In the genomic region with DNA sequence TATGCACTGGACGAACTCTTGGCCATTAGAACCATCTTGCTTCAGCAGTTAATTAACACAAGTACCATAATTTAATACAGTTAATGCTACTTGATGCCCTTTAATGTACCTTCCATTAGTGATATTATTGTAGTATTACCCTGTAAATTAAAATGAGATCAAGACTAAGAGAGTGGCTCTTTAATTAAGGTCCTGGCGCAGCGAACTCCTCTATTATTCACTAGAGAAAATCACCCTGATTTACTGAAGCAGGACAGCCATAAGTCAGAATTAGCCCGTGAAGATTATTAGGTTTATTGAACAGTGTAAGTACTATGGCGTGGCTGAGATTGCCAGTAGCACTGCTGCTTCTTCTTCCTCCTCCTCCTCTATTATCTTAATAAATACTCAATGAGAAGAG, we compare ENCODE assay signal across 24 mouse cellular contexts.
"Had no signal": no experiment of that assay in that cellular context is flagged by ENCODE, and none has a peak within 500 bp of the region (broad histone marks: within the 10 kb centered on the region; RNA-seq: fewer than 3 reads in every experiment).

No protein-coding gene starts in this region.

- DNase-seq: gastrocnemius, postnatal 14 days; gastrocnemius, postnatal 36 days; heart, adult 11 months; heart, adult 2 months; heart, postnatal 14 days; heart, postnatal 36 days; kidney, adult 11 months; kidney, adult 2 months; kidney, adult 9 months; kidney, postnatal 14 days; kidney, postnatal 36 days; layer of hippocampus, adult 9-11 months; layer of hippocampus, postnatal 36 days had no signal

- H3K4me3 ChIP-seq: heart, adult 2 months; heart, embryonic 13.5 days; heart, embryonic 15.5 days; hindbrain, embryonic 13.5 days; hindbrain, embryonic 15.5 days; kidney, embryonic 15.5 days; limb, embryonic 13.5 days; limb, embryonic 15.5 days had no signal

- H3K4me2 ChIP-seq: heart, embryonic 11.5 days; heart, embryonic 13.5 days; heart, embryonic 15.5 days; hindbrain, embryonic 13.5 days; hindbrain, embryonic 15.5 days; kidney, embryonic 15.5 days; limb, embryonic 13.5 days; limb, embryonic 15.5 days had no signal

- H3K36me3 ChIP-seq: heart, embryonic 13.5 days; heart, embryonic 15.5 days; hindbrain, embryonic 13.5 days; hindbrain, embryonic 15.5 days; kidney, embryonic 15.5 days; limb, embryonic 13.5 days; limb, embryonic 15.5 days had no signal

- H3K9ac ChIP-seq: heart, embryonic 13.5 days; heart, embryonic 15.5 days; hindbrain, embryonic 13.5 days; hindbrain, embryonic 15.5 days; kidney, embryonic 15.5 days; limb, embryonic 13.5 days; limb, embryonic 15.5 days had no signal

- H3K27ac ChIP-seq: heart, adult 2 months; heart, embryonic 13.5 days; heart, embryonic 15.5 days; hindbrain, embryonic 13.5 days; hindbrain, embryonic 15.5 days; hindbrain, postnatal 0 days; kidney, embryonic 15.5 days; kidney, postnatal 0 days; limb, embryonic 13.5 days; limb, embryonic 15.5 days had no signal

- H3K9me3 ChIP-seq: heart, embryonic 13.5 days; heart, embryonic 15.5 days; hindbrain, embryonic 13.5 days; hindbrain, embryonic 15.5 days; kidney, embryonic 15.5 days; limb, embryonic 13.5 days; limb, embryonic 15.5 days had no signal

- H3K4me1 ChIP-seq: heart, embryonic 15.5 days; hindbrain, embryonic 13.5 days; hindbrain, embryonic 15.5 days; kidney, embryonic 15.5 days had no signal

- H3K27me3 ChIP-seq: heart, embryonic 13.5 days; heart, embryonic 15.5 days; hindbrain, embryonic 13.5 days; hindbrain, embryonic 15.5 days; kidney, embryonic 15.5 days; limb, embryonic 13.5 days; limb, embryonic 15.5 days had no signal

- ATAC-seq: hindbrain, postnatal 0 days; intestine, embryonic 16.5 days had no signal
